Mouse (Mus musculus) monocyte, adult 5-6 weeks (primary cell): ENCODE data around the gene Fam171a1. TPM values are rescaled to one million over a fixed set of nuclear protein-coding genes. Genes with fewer than 3 reads are reported as not detected.
"Not testable (repeated sequence)": the region's sequence is repeated elsewhere in the genome, so short reads cannot be mapped to it uniquely, and the experiment has no call there.

Experiments
- ATAC-seq: fragments of 153-309, 156-312 bp; replicated peaks from 2 replicates; pipeline ENCODE4 v1.8.0; 2017; ENCODE audit warnings: mild to moderate bottlenecking; ENCODE audit not compliant: low TSS enrichment, insufficient number of reproducible peaks, severe bottlenecking, poor library complexity, low FRiP score
- total RNA-seq: library from RNA; stranded (forward); fragments of 200-1000, 200-491, 200-594 nt; gene quantifications from 3 replicates; pipeline ENCODE4 v1.2.3, GENCODE M21; 2017

Gene Fam171a1
- total RNA-seq, 1 experiment from 2014 or later = not detected

DNA sequence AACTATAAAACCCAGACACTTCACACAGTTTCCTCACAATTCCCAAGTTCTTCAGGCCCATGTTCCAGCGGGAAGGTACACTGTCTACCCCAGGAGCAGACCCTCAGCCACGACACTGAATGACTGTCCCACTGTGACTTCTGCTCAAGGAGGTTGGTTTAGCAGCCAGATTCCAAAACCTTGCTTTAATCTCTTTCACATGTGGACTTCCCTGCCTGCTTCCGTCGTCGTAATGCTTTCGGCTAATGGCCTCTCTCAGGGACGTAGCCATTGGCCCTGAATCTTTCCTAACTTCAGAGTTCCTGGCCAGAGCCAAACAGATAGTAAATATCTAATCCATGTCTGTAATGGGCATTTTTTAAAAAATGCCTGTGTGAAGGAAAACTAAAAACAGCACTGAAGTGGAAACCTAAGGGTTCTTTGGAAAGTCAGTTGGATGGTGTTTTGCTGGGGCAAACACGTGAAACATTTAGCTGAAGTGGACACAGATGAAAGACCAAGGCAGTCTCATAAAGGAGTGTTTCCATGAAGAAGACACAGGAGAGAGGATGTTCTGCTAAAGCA is 51.1 kb downstream of the Fam171a1 start:
- no peak for ATAC-seq

DNA sequence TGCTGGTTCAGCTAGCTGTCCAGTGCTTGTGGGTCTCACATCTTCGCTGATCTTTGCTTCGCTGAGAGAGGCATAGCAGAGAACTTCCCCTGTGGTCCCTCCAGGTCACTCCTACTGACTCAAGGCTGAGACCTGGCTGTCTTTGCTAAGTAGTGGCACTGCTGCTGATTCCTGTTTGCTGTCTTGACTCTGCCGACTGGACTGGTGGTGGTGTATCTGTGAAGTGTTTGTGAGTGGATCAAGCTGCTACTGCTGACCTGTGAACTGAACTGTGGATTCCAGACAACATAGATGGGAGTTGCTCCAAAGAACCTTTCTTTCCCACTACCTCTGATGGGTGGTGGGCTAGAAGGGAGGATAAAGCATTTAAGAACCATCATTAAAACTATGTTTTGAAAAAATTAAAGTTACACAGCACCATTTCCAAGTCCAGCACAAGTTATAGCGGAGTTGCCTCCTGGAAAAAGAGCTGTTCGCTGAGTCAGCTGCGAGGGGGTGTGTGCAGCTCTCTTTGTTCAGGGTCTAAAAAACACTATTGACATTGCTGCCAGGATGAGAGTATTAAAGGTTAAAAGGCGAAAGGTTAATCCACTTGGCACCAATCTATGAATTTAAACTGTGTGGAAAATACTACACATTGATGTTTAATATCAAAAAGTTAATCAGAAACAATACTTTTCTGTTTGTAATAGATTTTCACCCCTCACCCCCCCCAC is 52.0 kb downstream of the Fam171a1 start:
- ATAC-seq = no peak

DNA sequence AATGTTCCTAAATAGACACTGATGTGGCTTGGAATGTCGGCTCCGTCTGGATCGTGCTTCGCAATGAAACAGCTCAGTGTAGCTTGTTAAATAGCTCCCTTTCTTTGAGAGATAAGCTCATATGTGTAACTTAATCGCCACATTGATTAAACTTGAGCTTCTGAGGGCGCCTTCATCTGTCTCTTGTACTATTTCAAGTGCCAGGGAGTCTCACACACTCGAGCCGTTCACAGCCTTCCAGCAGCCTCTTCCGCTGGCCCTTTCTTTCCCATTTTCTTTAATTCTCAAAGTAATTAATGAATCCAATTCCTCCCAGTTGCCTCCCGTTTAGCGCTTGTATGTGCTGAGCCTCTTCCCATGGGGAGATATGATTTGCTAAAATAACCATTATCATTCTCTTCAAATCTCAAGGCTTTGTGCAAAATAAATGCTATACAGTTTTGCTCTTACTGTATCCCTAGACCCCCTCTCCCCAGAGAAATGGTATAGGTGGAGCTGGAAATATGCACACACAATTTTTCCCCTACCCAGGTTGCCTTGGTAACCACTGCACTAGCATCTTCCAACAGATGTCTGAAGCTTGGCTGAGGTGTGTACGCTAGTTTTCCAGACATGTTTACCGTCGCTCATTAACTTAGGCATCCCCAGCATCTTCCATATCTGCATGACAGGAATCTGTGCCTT is 54.8 kb downstream of the Fam171a1 start:
- no peak for ATAC-seq

DNA sequence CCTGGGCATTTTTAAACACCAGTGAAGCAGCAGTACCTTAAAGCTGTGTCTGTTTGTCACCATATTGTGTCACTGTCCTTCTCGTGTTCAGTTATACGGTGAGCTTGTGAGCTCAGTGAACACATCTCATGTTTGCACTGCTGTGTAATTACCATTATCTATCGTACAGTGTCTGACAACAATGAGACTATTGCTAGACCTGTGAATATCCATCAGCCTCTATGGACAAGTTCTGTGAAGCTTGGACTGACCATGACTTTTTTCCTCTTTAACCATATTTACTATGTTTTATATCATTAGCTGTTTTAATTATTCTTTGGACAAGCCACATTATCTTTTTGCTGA is 55.4 kb downstream of the Fam171a1 start:
- no peak for ATAC-seq

DNA sequence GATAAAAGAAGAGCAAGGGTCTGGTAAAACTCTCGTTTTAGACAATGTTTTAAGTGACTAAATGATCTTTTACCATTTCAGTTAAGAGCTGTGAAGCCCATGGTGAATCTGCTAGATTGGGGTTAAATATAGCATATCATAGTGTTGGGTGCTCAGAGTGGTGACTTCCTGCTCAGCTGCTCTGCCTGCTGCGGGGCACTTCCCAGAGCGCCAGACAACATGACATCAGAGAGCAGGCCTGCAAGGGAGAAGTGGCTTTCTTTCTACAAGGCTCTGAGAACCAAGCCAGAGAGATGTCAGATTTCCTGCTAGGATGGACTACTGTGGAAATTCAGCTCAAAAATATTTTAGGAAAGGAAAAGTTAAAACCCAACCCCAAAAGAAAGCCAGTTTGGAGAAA is 57.8 kb downstream of the Fam171a1 start:
- no peak for ATAC-seq

DNA sequence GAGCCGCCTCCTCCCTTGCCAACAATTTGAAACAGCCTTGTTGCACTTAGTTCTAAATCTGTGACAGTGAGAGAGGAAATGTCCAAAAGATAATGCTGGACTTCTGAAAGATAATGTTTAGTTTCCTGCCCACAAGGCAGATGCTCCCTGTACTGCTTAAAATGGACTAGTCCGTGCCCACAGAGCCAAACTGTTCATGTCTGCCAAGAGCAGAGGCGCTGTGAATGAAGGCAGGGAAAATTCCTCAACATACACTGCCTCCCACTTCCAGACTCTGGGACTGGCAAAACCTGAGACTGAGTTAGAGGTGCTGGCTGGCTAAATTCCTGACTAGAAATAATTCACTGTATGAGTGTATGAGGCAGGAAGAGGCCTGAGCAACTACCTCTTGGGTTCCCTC is 58.6 kb downstream of the Fam171a1 start:
- ATAC-seq = no peak

DNA sequence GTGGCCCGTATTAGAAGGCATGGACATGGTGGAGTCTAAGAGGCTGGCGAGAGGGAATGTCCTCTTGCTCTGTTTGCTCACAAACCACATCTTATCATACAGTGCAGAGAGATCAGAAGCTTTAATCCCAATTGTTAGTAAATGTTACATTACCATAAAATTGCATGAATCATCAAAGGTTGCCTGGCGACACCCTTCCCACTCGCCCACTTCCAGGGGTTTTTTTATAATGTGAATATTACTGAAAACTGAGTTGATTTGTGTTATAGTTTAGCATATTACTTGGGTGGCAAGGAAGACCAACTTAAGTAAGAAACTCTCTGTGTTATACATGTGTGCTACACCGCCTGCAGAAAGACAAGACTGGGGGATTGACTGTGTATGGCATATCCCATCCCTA is 60.9 kb downstream of the Fam171a1 start:
- ATAC-seq = no peak

DNA sequence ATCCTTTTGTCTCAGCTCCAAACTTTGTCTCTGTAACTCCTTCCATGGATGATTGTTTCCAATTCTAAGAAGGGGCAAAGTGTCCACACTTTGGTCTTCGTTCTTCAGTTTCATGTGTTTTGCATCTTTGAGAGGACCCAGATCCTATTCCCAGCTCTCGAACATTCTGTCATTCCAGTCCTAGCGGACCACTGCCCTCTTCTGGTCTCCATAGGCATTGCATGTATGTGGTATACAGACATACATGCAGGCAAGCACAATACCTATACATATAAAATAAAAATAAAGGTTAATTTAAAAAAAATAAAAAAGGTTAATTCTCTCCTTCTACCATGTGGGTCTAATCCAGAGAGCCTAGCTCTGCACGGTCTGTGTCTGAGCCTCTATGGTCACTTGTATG is 62.0 kb downstream of the Fam171a1 start:
- not testable (repeated sequence) for ATAC-seq

DNA sequence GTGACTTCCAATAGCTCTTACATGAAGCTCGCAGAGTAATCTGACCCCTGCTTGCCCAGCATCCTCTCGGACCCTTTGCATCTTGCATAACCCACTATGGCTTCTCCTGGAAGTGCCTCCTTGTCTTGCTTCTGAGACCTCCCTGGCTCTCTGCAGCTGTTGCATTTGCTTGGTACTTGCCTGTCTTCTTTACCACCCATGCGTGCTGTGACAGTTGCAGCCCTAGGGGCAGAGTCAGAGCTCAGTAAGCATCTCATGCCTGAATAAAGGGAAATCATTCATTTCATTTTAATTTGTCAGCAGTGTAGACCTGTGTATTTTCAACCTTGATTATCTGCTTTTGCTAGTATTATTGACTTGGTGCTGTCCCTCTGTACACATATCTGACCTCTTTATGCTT is 62.7 kb downstream of the Fam171a1 start:
- ATAC-seq = no peak

DNA sequence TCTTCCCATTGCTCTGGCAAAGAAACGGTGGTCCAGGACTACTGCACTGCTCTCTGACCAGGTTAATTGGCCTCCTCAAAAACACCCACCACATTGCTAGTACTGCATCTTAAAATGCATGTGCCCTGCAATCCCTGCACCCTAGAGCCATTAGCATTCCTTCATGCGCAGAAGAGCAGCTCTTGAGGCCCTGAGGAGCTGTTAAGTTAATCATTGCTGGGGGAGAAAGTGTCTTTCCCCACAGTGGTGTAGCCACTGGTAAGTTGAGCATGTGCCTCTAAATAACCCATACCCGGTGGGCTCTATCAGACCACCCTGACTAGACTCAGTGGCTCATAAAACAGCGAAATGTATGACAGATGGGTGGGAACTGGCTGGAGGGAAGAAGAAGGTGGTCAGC is 66.5 kb downstream of the Fam171a1 start:
- no peak for ATAC-seq

DNA sequence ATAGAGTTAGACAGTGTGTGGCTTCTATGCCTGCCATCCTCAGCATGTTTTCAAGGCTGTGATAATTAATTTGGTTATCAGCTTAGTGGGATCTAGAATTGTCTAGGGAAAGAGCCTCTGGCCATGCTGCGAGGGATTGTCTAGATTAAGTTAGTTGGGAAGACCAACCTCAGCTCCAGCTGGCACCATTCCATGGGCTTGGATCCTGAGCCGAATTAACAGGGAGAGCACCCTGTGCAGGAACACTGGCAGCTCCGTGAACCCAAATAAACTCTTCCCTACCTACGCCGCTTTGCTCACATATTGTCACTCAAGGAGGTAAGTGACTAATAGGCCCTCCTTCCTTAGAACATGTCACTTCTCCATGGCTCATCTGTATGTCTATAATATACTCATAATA is 69.6 kb downstream of the Fam171a1 start:
- no peak for ATAC-seq

DNA sequence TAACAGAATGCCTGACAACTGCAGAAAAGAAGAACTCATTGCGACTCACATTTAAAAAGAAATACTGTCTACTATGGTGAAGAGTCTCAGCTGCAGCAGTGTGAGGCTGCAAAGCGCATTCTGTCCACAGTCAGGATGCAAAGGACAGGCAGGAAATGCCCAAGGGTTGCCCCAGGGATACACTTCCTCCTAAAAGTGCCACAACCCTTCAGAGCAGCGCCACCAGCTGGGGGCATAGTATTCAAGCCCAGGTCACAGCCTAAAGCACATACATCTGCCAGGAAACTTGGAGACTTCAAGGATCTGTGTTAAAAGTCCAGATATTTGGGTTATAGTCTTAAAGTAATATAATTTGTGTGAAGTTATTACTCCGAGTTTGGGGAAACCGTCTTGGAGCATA is 71.3 kb downstream of the Fam171a1 start:
- ATAC-seq = no peak

DNA sequence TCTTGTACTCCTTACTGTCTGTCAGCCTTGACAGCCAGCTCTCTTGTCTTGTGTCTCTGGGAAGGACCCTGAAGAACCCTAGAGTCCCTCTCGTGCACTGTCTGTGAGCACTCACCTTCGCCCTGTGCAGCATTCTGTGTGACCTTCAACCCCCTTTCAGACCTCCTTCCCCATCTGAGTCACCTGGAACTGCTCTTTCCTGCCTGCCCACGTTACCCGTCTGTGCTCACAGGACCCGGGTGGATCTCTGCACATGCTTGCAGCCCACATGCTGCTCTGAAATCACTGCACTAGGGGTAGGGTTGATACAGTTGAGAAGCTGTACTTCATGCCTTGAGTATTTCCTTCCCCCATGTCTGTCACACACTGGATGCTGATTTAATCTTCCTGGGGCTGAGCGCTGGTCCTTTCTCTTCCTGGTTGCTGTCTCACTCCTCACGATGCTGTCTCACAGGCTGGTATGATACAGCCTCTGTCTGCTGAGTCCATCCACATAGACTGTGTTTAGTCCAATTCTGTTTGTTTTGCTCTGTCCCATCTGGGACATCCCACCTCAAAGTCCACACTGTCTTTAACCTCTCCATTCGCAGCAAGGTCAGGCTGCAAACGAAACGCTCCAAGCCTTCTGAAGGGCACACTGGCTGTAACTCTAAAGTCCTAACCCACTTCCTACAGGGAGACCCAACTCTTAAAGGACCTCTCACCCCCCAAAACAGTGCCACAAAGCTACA is 74.9 kb downstream of the Fam171a1 start:
- no peak for ATAC-seq

DNA sequence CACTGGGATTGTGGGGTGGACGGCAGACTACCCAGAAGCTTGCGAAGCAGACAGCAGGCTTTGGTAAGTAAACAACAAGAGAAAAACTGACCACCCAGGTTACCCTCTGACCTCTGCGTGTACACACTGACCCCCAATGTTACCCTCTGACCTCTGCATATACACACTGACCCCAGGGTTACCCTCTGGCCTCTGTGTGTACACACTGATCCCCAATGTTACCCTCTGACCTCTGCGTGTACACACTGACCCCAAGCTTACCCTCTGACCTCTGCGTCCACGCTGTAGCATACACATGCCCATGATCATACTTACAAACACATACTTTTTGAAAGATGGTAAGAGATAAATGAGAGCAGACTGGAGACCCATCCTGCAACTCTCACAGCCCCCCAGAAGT is 77.1 kb downstream of the Fam171a1 start:
- ATAC-seq = no peak

DNA sequence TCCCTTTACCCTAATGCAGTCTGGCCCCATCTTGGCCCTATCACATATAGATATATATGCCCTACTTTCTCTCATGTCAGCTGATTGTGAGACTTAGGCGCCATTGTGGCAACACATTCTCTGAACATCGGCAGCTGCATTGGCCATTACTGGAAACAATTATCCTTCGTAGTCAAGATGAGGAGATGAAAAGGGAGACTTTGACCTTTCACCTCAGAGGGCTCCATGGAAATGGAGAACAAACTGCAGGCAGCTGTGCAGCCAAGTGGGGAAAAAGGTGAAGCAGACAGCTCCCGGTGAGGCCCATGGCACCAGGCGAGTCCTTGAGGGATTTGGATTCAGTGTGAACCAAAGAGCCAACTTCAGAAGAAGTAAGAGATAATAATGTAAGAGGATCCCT is 81.5 kb downstream of the Fam171a1 start:
- no peak for ATAC-seq

DNA sequence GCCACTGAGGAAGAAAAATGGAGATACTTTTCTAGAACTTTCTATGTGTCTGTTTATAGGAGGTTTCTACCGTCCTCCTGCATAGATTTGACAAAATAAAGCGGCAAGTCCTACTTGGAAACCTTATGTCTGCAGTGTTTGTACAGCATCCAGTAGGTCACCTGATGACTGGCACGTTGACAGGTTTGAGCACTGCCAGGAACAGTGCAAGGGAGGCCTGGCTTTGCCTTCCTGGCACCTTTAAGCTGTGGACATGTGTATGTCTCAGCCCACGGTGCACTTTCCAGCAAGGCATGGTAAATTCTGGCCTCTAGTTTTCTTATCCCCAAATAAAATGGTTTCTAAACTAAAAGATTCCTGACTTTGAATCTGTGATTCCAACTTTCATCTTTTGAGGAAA is 86.4 kb downstream of the Fam171a1 start:
- no peak for ATAC-seq

DNA sequence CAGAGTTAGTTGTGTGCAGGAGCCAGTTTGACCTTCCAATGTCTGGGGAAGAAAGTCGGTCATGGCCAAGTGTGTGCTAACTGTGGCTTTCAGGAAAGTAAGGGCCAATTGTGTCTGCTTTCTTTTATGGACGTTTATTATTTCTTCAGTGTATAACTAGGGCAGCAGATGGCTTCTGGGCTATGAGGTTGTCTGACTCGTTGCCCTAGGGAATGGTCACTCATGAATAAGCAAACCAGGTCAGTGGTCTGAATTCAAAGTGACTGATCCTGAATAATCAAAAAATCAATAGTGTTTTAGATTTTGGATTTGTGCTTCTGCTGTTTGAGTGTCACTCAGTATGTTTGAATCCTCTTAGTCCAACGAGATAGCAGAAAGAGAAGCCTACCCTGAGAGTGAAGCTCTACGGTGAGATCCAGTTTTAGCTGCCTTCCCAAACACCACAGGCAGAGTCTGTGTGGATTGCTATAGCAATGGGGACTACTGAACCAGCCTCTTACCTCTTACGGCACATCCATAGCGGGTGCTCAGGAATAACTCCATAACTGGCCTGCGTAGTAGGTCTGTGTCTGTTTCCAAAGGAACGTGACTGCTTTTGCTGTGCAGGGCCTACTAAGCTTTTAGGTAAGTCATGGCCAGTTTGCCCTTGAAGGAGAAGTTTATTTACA is 93.1 kb downstream of the Fam171a1 start:
- no peak for ATAC-seq

DNA sequence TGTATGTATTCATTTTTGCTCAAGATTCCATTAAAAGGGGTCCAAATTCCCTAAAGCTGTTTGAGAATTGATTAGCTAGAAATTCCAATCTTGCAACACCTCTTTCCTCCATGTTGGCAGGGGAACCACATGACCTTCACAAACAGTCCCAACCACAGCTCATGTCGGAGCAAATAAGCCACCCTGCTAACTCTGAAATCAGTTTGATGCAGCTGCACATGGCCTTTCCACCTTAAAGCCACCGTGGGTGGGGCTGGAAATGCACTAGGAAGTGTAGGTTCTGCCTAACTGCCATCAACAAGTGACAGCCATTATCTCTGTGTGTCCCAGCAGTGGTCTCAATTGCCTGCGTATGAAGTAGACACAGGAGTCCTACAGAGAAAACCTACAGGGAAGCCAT is 101.5 kb downstream of the Fam171a1 start:
- ATAC-seq = no peak

DNA sequence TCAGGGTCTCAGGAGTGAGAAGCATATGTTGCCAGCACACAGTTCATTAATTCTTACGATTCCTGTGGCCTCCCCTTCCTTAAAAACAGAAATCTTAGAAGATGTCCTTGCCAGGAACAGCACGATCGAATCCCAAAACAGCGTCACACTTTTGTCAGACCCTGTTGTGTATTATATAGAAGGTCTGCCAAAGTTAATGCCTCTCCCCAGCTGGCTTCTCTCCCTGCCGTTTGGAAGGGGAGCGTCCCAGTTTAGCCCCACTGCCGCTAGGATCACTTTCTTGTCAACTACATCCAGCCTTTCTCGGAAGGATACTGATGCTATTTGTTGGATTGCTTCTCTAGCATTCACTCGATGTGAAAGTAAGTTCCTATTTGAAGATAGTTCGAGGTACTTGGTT is 102.6 kb downstream of the Fam171a1 start:
- ATAC-seq = no peak
